Mouse (Mus musculus): ENCODE results near the gene Nsun7. TPM values are rescaled to one million over a fixed set of nuclear protein-coding genes. Genes with fewer than 3 reads are reported as not detected.

Nsun7 gene
- polyA plus RNA-seq, 2 experiments: 0.02 TPM; not detected in 1

- no peak for ATAC-seq (ENCODE audit: insufficient read depth)
- Histone ChIP-seq H3K27ac (no peak overlapping the region), H3K27me3 (ENCODE audit: control insufficient read depth, insufficient read depth, low read length) (peaks cover 3% of the 10 kb centered on the region), H3K4me2 (ENCODE audit: low read depth) (no peak overlapping the region), H3K4me3 (ENCODE audit: insufficient read depth in 1 of 2, low read depth in 2 of 2, low read length in 2 of 2) (no peak overlapping the region), H3K4me1 (replicated peaks; ENCODE audit: control insufficient read depth in 2 of 2, insufficient read depth in 2 of 2, low read length in 1 of 2) (no peaks in the 10 kb centered on the region), H3K9ac (replicated peaks) (no peak overlapping the region), H3K9me3 (ENCODE audit: control insufficient read depth, low read length) (no peaks in the 10 kb centered on the region), H3K36me3 (replicated peaks; ENCODE audit: control insufficient read depth, insufficient read depth, low read depth) (no peaks in the 10 kb centered on the region)
- no peak for TF ChIP-seq EP300 (IDR thresholded peaks at IDR 0.05; ENCODE audit: low read depth)
- peak; percentile 42 for TF ChIP-seq CTCF (IDR thresholded peaks at IDR 0.05; ENCODE audit: low read depth)
- WGBS (ENCODE audit: insufficient replicate concordance): 29% methylated on average over 7 of the region's 7 CpGs
- no peak for DNase-seq (ENCODE audit: low read depth in 3 of 3, low spot score in 3 of 3)
Measured at GRCm38 (mm10) chr5:66338583-66338982, 78.9 kb downstream of the Nsun7 start.

DNA sequence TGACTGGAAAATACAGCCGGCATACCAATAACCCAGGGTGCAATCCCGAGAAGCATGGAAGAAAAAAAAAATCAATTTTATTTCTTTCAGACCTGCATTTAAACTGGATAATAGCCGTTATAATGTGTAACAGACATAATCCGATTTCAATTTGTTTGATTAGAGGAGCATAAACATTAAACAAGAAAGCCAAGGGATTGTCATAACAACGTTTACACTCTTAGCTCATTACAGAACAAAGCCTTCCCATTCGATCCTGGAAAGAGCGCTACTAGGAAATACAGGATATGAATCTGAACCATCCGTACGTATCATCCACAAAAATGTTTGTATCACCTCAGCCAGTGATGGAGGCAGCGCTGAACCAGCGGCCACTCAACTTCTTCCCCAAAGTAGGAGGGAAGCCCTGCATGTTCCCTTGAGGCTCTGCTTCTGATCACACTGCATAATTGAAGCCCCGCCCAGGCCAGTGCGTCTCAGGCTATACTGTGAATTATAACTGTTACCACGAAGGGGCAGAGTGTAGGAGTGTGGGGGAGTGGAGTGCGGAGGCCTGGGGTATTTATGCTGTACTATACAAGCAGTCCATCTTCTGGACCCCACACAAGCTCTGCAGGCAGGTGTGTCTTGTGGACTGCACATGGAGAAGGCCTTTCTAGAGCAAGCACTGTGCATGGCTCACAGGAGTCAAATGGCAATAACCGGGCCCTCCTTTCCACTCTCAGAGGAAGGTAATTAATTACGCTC is 80.8 kb downstream of the Nsun7 start:
- TF ChIP-seq EP300 (IDR thresholded peaks at IDR 0.05; ENCODE audit: low read depth) (no peak), CTCF (IDR thresholded peaks at IDR 0.05; ENCODE audit: low read depth) (no peak)
- DNase-seq (ENCODE audit: low read depth in 3 of 3, low spot score in 3 of 3): no peak
- ATAC-seq (ENCODE audit: insufficient read depth): no peak

GRCm38 (mm10) chr5:66341848-66342247 is 82.2 kb downstream of the Nsun7 start:
- H3K4me1 ChIP-seq (replicated peaks; ENCODE audit: control insufficient read depth in 2 of 2, insufficient read depth in 2 of 2, low read length in 1 of 2): no peaks in the 10 kb centered on the region
- no peaks in the 10 kb centered on the region for H3K36me3 ChIP-seq (replicated peaks; ENCODE audit: control insufficient read depth, insufficient read depth, low read depth)
- H3K27ac ChIP-seq: no peak overlapping the region
- WGBS (ENCODE audit: insufficient replicate concordance): 46% methylated on average over 10 of the region's 10 CpGs
- no peak overlapping the region for H3K4me2 ChIP-seq (ENCODE audit: low read depth)
- H3K9ac ChIP-seq (replicated peaks): no peak overlapping the region
- peaks cover 3% of the 10 kb centered on the region; the same call in 1 of the 2 replicates for H3K27me3 ChIP-seq (ENCODE audit: control insufficient read depth, insufficient read depth, low read length)
- DNase-seq (ENCODE audit: low read depth in 3 of 3, low spot score in 3 of 3) (no peak), ATAC-seq (ENCODE audit: insufficient read depth) (no peak)
- no peaks in the 10 kb centered on the region for H3K9me3 ChIP-seq (ENCODE audit: control insufficient read depth, low read length)
- TF ChIP-seq CTCF (IDR thresholded peaks at IDR 0.05; ENCODE audit: low read depth): no peak
- no peak for TF ChIP-seq EP300 (IDR thresholded peaks at IDR 0.05; ENCODE audit: low read depth)
- H3K4me3 ChIP-seq (ENCODE audit: insufficient read depth in 1 of 2, low read depth in 2 of 2, low read length in 2 of 2): no peak overlapping the region

More for the DNA sequence above, 80.8 kb downstream of the Nsun7 start:
- Histone ChIP-seq H3K9ac (replicated peaks) (no peak overlapping the region), H3K4me3 (ENCODE audit: insufficient read depth in 1 of 2, low read depth in 2 of 2, low read length in 2 of 2) (no peak overlapping the region), H3K27ac (no peak overlapping the region), H3K9me3 (ENCODE audit: control insufficient read depth, low read length) (no peaks in the 10 kb centered on the region), H3K27me3 (ENCODE audit: control insufficient read depth, insufficient read depth, low read length) (peaks cover 3% of the 10 kb centered on the region), H3K36me3 (replicated peaks; ENCODE audit: control insufficient read depth, insufficient read depth, low read depth) (no peaks in the 10 kb centered on the region), H3K4me2 (ENCODE audit: low read depth) (no peak overlapping the region), H3K4me1 (replicated peaks; ENCODE audit: control insufficient read depth in 2 of 2, insufficient read depth in 2 of 2, low read length in 1 of 2) (no peaks in the 10 kb centered on the region)
- WGBS (ENCODE audit: insufficient replicate concordance): 64% methylated on average over 17 of the region's 17 CpGs

DNA sequence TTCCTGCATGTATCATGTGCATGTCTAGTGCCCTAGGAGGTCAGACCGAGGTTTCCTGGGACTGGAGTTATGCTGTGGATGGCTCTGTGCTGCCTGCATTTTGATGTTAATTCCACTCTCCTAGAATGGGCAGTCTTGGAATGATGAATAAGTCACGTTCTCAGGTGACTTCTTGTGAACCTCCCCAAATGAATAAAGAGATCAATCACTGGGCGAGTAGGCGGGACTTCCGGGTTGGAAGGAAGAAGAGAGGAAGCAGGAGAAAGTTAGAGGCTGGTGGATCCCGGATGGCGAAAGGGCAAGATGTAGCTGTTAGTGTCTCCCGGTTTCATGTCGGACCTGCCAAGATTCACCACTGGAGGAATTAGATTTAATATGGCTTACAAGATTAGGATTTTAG is 82.6 kb downstream of the Nsun7 start:
- no peak overlapping the region for H3K4me2 ChIP-seq (ENCODE audit: low read depth)
- H3K9me3 ChIP-seq (ENCODE audit: control insufficient read depth, low read length): no peaks in the 10 kb centered on the region
- no peak overlapping the region for H3K27ac ChIP-seq
- no peaks in the 10 kb centered on the region for H3K4me1 ChIP-seq (replicated peaks; ENCODE audit: control insufficient read depth in 2 of 2, insufficient read depth in 2 of 2, low read length in 1 of 2)
- DNase-seq (ENCODE audit: low read depth in 3 of 3, low spot score in 3 of 3): no peak
- WGBS (ENCODE audit: insufficient replicate concordance): 56% methylated on average over 9 of the region's 9 CpGs
- TF ChIP-seq EP300 (IDR thresholded peaks at IDR 0.05; ENCODE audit: low read depth) (no peak), CTCF (IDR thresholded peaks at IDR 0.05; ENCODE audit: low read depth) (no peak)
- ATAC-seq (ENCODE audit: insufficient read depth): no peak
- H3K4me3 ChIP-seq (ENCODE audit: insufficient read depth in 1 of 2, low read depth in 2 of 2, low read length in 2 of 2): no peak overlapping the region
- no peak overlapping the region for H3K9ac ChIP-seq (replicated peaks)
- peaks cover under 1% of the 10 kb centered on the region; the same call in 1 of the 2 replicates for H3K27me3 ChIP-seq (ENCODE audit: control insufficient read depth, insufficient read depth, low read length)
- no peaks in the 10 kb centered on the region for H3K36me3 ChIP-seq (replicated peaks; ENCODE audit: control insufficient read depth, insufficient read depth, low read depth)

GRCm38 (mm10) chr5:66344182-66344581 is 84.5 kb downstream of the Nsun7 start:
- Histone ChIP-seq H3K9me3 (ENCODE audit: control insufficient read depth, low read length) (no peaks in the 10 kb centered on the region), H3K27ac (no peak overlapping the region), H3K4me2 (ENCODE audit: low read depth) (no peak overlapping the region), H3K4me1 (replicated peaks; ENCODE audit: control insufficient read depth in 2 of 2, insufficient read depth in 2 of 2, low read length in 1 of 2) (no peaks in the 10 kb centered on the region), H3K36me3 (replicated peaks; ENCODE audit: control insufficient read depth, insufficient read depth, low read depth) (no peaks in the 10 kb centered on the region), H3K4me3 (ENCODE audit: insufficient read depth in 1 of 2, low read depth in 2 of 2, low read length in 2 of 2) (no peak overlapping the region), H3K27me3 (ENCODE audit: control insufficient read depth, insufficient read depth, low read length) (no peaks in the 10 kb centered on the region), H3K9ac (replicated peaks) (no peak overlapping the region)
- no peak for ATAC-seq (ENCODE audit: insufficient read depth)
- DNase-seq (ENCODE audit: low read depth in 3 of 3, low spot score in 3 of 3): no peak
- TF ChIP-seq EP300 (IDR thresholded peaks at IDR 0.05; ENCODE audit: low read depth) (no peak), CTCF (IDR thresholded peaks at IDR 0.05; ENCODE audit: low read depth) (no peak)
- WGBS (ENCODE audit: insufficient replicate concordance): 49% methylated on average over 2 of the region's 2 CpGs

Data from liver, embryonic 14.5 days (tissue).